Mouse (Mus musculus): ENCODE results near the gene Acap2. TPM values are rescaled to one million over a fixed set of nuclear protein-coding genes. Genes with fewer than 3 reads are reported as not detected.

Acap2 gene
- polyA plus RNA-seq, 1 experiment from 2014 or later = 9.4 TPM

DNA sequence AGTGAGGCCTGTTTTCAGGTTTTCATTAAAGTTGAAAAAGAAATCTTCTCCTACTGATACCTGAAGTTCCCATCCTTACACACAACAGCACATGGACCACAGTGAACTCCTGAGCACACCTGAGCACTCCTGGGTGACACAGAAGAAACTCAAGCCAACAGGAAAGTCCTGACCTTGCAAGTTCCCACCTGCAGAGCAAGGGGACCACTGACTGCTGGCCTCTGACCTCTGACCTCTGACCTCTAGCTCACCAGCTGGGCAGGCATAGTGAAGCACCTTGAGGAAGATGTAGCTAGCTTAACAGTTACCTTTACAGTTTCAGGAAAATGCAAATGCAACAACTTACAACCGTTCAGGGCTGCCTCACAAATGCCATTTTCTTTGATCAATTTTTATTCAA lies 101.1 kb downstream of the Acap2 start:
- Histone ChIP-seq H3K4me2 (ENCODE audit: low read length) (no peak overlapping the region), H3K4me1 (ENCODE audit: control insufficient read depth, insufficient read depth, low read depth, low read length) (no peaks in the 10 kb centered on the region), H3K27me3 (replicated peaks; ENCODE audit: control insufficient read depth, insufficient read depth, low read length) (no peaks in the 10 kb centered on the region), H3K4me3 (ENCODE audit: low read length) (no peak overlapping the region), H3K36me3 (ENCODE audit: control insufficient read depth, insufficient read depth, low read length) (peaks cover 27% of the 10 kb centered on the region), H3K27ac (ENCODE audit: low read depth, low read length) (no peak overlapping the region), H3K9me3 (ENCODE audit: control insufficient read depth, low read length) (no peaks in the 10 kb centered on the region), H3K9ac (ENCODE audit: low read depth, low read length) (no peak overlapping the region)
- no peak for ATAC-seq
- 79% methylated on average over 1 of the region's 1 CpGs for WGBS

DNA sequence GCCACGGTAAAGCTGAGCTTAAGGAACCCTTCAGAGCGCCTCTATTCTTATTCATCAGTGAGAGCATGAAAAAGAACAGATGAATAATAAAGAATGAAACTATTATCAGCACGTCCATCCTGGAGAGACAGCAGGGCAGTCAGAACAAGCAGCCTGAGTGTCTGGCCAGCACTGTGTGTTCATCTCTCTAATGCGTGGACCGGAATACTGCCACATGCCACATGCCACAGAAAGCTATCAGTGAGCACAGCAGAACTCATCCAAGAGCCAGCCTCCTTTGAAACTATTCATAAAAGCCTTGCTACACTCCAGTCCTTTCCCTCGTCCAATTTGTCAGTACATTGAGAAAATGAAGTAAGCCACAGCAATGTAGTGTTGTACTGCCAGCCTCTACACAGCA lies 107.0 kb downstream of the Acap2 start:
- H3K36me3 ChIP-seq (ENCODE audit: control insufficient read depth, insufficient read depth, low read length) = peaks cover 2% of the 10 kb centered on the region; the same call in 1 of the 2 replicates
- H3K4me2 ChIP-seq (ENCODE audit: low read length) = no peak overlapping the region
- no peak overlapping the region for H3K9ac ChIP-seq (ENCODE audit: low read depth, low read length)
- no peaks in the 10 kb centered on the region for H3K9me3 ChIP-seq (ENCODE audit: control insufficient read depth, low read length)
- H3K27me3 ChIP-seq (replicated peaks; ENCODE audit: control insufficient read depth, insufficient read depth, low read length) = no peaks in the 10 kb centered on the region
- H3K4me3 ChIP-seq (ENCODE audit: low read length) = no peak overlapping the region
- no peaks in the 10 kb centered on the region for H3K4me1 ChIP-seq (ENCODE audit: control insufficient read depth, insufficient read depth, low read depth, low read length)
- no peak for ATAC-seq
- WGBS = 43% methylated on average over 6 of the region's 6 CpGs
- H3K27ac ChIP-seq (ENCODE audit: low read depth, low read length) = no peak overlapping the region

DNA sequence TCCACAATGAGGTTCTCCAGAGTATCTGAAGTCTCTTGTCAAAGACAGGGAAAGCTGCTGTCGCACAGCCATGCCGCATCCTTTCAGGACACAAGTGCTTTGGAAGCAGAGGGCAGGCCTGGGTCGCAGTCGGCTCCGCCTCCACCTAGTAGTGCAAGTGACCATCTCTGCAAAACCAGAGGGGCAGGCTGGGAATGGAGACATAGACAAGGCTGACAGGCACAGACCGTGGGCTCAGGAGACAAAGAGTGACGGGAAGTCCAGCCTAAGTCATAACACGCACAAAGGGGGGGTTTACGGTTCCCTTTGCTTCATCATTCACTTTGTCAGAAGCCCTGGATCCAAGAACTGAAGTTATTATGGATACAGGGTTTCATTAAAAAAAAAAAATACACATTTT lies 107.9 kb downstream of the Acap2 start:
- Histone ChIP-seq H3K4me2 (ENCODE audit: low read length) (no peak overlapping the region), H3K36me3 (ENCODE audit: control insufficient read depth, insufficient read depth, low read length) (peaks cover 1% of the 10 kb centered on the region; the same call in 1 of the 2 replicates), H3K27ac (ENCODE audit: low read depth, low read length) (no peak overlapping the region), H3K4me1 (ENCODE audit: control insufficient read depth, insufficient read depth, low read depth, low read length) (no peaks in the 10 kb centered on the region), H3K27me3 (replicated peaks; ENCODE audit: control insufficient read depth, insufficient read depth, low read length) (no peaks in the 10 kb centered on the region), H3K4me3 (ENCODE audit: low read length) (no peak overlapping the region), H3K9ac (ENCODE audit: low read depth, low read length) (no peak overlapping the region), H3K9me3 (ENCODE audit: control insufficient read depth, low read length) (no peaks in the 10 kb centered on the region)
- no peak for ATAC-seq
- WGBS = 38% methylated on average over 9 of the region's 9 CpGs

DNA sequence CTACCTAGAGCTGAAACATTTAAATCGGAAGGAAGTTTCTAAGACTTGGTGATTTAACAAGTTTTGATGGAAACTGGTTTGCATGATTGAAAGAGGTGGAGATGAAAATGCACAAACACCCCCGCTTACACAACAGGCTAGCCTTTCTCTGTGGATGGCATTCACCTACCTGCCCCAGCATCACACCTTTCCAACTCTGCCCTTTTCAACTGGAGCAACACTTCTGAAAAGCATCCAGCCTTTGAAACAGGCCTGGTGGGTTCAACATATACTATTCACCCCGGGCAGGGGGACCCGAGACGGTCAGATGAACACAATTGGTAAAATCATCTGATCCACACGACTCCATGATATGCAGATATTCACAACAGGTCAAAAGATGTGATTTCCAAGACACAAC lies 119.2 kb downstream of the Acap2 start:
- Histone ChIP-seq H3K9me3 (ENCODE audit: control insufficient read depth, low read length) (no peaks in the 10 kb centered on the region), H3K27me3 (replicated peaks; ENCODE audit: control insufficient read depth, insufficient read depth, low read length) (no peaks in the 10 kb centered on the region), H3K27ac (ENCODE audit: low read depth, low read length) (no peak overlapping the region), H3K9ac (ENCODE audit: low read depth, low read length) (no peak overlapping the region), H3K4me3 (ENCODE audit: low read length) (no peak overlapping the region), H3K4me1 (ENCODE audit: control insufficient read depth, insufficient read depth, low read depth, low read length) (peaks cover 8% of the 10 kb centered on the region), H3K4me2 (ENCODE audit: low read length) (peak overlapping the region; percentile 80), H3K36me3 (ENCODE audit: control insufficient read depth, insufficient read depth, low read length) (no peaks in the 10 kb centered on the region)
- WGBS = 66% methylated on average over 6 of the region's 6 CpGs
- ATAC-seq = no peak

DNA sequence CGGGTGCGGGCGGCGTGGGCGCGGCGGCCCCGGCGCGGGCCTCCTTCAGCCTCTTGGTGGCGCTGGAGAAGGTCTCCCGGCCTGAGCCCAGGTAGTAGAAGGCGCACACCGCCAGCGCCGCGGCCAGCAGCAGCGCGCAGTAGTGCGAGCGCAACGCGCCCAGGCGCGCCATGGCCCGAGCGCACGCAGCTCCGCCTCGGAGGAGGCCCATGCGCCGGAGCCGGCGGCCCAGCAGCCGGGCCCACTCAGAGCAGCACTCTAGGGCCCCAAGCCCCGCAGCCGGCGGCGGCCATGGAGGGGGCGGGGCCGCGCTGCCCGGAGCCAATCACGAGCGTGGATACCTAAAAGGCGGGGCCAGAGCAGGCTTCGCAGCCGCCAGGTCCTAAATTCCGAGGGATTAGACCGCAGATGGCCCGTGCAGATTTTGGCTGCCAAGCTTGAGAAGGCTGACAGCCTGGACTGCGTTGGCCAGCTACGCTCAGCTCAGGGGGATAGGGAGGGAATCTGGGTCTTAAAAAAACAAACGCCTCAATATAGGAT lies 119.8 kb downstream of the Acap2 start, which contains the start of gene Xxylt1:
Gene Xxylt1, minus strand, starts transcription at position 308 of the 540 bp plus-strand sequence.
- Histone ChIP-seq H3K36me3 (ENCODE audit: control insufficient read depth, insufficient read depth, low read length) (no peaks in the 10 kb centered on the region), H3K27ac (ENCODE audit: low read depth, low read length) (peak within 1 kb of the TSS; percentile 83), H3K9me3 (ENCODE audit: control insufficient read depth, low read length) (no peaks in the 10 kb centered on the region), H3K9ac (ENCODE audit: low read depth, low read length) (peak within 1 kb of the TSS; percentile 83), H3K4me2 (ENCODE audit: low read length) (peak within 1 kb of the TSS; percentile 80), H3K4me1 (ENCODE audit: control insufficient read depth, insufficient read depth, low read depth, low read length) (peaks cover 8% of the 10 kb centered on the region), H3K27me3 (replicated peaks; ENCODE audit: control insufficient read depth, insufficient read depth, low read length) (no peaks in the 10 kb centered on the region), H3K4me3 (ENCODE audit: low read length) (peak within 1 kb of the TSS; percentile 82)
- ATAC-seq = peak; percentile 99
- WGBS = under 1% methylated on average over 30 of the region's 54 CpGs

DNA sequence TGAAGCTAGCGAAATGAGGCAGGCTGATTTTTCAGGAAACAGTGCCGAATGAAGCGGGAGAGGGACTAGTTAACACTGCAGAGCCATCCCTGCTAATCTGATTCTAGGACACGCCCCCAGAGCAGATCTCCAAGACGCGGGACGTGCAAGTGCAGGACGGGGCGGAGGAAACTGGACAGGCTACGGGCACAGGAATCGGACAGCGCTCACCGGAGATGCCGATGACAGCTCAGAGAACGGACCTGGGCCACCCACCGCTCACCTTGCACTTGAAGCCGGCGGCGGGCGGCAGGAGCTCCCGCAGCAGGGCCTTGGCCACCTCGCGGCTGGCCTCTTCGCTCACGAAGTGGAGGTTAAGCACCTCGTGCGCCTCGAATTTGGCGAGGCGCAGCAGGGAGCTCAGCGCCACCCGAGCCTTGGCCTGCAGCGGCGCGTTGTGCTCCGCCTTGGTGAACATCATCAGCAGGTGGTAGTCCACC lies 120.4 kb downstream of the Acap2 start:
- peak overlapping the region; percentile 80 for H3K4me2 ChIP-seq (ENCODE audit: low read length)
- H3K27ac ChIP-seq (ENCODE audit: low read depth, low read length) = peak overlapping the region; percentile 83
- peak; percentile 59 for ATAC-seq
- no peaks in the 10 kb centered on the region for H3K9me3 ChIP-seq (ENCODE audit: control insufficient read depth, low read length)
- H3K4me3 ChIP-seq (ENCODE audit: low read length) = peak overlapping the region; percentile 82
- WGBS = under 1% methylated on average over 36 of the region's 36 CpGs
- peaks cover 8% of the 10 kb centered on the region for H3K4me1 ChIP-seq (ENCODE audit: control insufficient read depth, insufficient read depth, low read depth, low read length)
- no peaks in the 10 kb centered on the region for H3K27me3 ChIP-seq (replicated peaks; ENCODE audit: control insufficient read depth, insufficient read depth, low read length)
- H3K9ac ChIP-seq (ENCODE audit: low read depth, low read length) = peak overlapping the region; percentile 83
- no peaks in the 10 kb centered on the region for H3K36me3 ChIP-seq (ENCODE audit: control insufficient read depth, insufficient read depth, low read length)

DNA sequence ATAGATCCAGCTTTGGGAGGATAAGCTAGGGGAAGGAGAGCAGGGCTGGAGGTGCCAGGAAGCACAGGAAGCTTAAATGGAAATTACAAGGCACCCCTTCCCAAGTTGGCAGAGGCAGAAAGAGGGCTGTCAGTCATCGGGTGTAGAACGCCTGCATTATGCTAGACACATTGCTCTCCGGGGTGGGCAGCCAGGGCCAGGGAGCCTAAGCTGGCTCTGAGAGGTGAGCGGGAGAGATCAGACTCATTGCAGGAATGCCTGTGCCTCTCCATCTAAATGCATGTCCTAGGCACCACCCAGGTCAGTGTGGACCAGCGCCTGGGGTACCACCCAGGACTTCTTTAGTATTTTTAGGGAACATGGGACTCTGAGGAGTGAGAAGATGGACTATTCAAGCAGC lies 123.6 kb downstream of the Acap2 start:
- H3K9me3 ChIP-seq (ENCODE audit: control insufficient read depth, low read length) = no peaks in the 10 kb centered on the region
- no peak overlapping the region for H3K9ac ChIP-seq (ENCODE audit: low read depth, low read length)
- no peak for ATAC-seq
- H3K27me3 ChIP-seq (replicated peaks; ENCODE audit: control insufficient read depth, insufficient read depth, low read length) = no peaks in the 10 kb centered on the region
- H3K4me3 ChIP-seq (ENCODE audit: low read length) = no peak overlapping the region
- H3K27ac ChIP-seq (ENCODE audit: low read depth, low read length) = no peak overlapping the region
- H3K4me1 ChIP-seq (ENCODE audit: control insufficient read depth, insufficient read depth, low read depth, low read length) = peaks cover 8% of the 10 kb centered on the region
- 91% methylated on average over 5 of the region's 5 CpGs for WGBS
- no peaks in the 10 kb centered on the region for H3K36me3 ChIP-seq (ENCODE audit: control insufficient read depth, insufficient read depth, low read length)
- H3K4me2 ChIP-seq (ENCODE audit: low read length) = no peak overlapping the region

DNA sequence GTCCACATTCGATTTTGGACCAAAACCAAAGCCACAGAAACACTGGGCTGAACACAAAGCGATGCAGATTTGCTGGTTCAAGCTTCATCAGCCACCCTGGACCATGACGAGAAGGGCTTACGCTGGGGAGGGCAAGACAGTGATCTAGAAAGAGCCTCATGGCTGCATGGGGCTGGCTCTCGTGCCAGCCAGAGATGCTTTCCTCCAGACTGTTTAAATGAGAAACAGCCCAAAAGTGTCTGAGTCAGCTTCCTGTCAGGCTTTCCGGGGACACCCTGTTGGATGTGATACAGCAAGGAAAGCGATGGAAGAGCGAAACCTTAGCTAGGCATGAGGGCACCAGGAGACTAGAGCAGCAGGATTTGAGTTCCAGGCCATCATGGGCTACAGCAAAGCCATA lies 124.6 kb downstream of the Acap2 start:
- Histone ChIP-seq H3K9me3 (ENCODE audit: control insufficient read depth, low read length) (no peaks in the 10 kb centered on the region), H3K36me3 (ENCODE audit: control insufficient read depth, insufficient read depth, low read length) (no peaks in the 10 kb centered on the region), H3K4me2 (ENCODE audit: low read length) (no peak overlapping the region), H3K4me3 (ENCODE audit: low read length) (no peak overlapping the region), H3K9ac (ENCODE audit: low read depth, low read length) (no peak overlapping the region), H3K4me1 (ENCODE audit: control insufficient read depth, insufficient read depth, low read depth, low read length) (peaks cover 8% of the 10 kb centered on the region), H3K27me3 (replicated peaks; ENCODE audit: control insufficient read depth, insufficient read depth, low read length) (no peaks in the 10 kb centered on the region), H3K27ac (ENCODE audit: low read depth, low read length) (no peak overlapping the region)
- WGBS = 87% methylated on average over 8 of the region's 8 CpGs
- ATAC-seq = no peak

DNA sequence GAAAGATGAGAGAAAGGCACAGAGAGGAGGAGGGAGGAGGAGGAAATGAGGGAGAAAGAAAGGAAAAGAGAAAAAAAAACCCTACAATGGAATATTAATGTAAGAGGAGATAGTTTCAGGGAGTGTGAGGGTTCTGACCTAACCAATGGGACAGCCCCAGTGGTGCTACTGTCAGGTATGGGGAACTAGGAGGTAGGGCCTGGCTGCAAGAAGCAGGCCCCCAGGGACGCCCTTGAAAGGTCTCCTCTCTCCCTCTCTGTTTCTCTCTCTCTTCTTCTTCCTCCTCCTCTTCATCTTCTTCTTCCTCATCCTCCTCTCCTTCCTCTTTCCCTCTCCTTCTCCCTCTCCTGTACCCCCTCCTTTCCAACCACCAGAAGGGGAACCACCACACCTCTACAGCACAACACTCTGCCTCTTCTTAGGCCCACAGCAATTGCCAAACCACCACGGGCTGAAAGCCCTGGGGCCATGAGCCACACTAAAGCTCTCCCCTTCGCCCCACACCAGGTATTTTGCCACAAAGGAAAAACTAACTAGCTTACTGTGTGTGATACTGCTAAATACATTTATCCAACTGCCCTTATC lies 126.6 kb downstream of the Acap2 start:
- 86% methylated on average over 3 of the region's 3 CpGs for WGBS
- Histone ChIP-seq H3K27me3 (replicated peaks; ENCODE audit: control insufficient read depth, insufficient read depth, low read length) (no peaks in the 10 kb centered on the region), H3K4me3 (ENCODE audit: low read length) (no peak overlapping the region), H3K9ac (ENCODE audit: low read depth, low read length) (no peak overlapping the region), H3K27ac (ENCODE audit: low read depth, low read length) (no peak overlapping the region), H3K4me1 (ENCODE audit: control insufficient read depth, insufficient read depth, low read depth, low read length) (peaks cover 2% of the 10 kb centered on the region), H3K36me3 (ENCODE audit: control insufficient read depth, insufficient read depth, low read length) (no peaks in the 10 kb centered on the region), H3K9me3 (ENCODE audit: control insufficient read depth, low read length) (no peaks in the 10 kb centered on the region), H3K4me2 (ENCODE audit: low read length) (no peak overlapping the region)
- no peak for ATAC-seq
